Mouse (Mus musculus): ENCODE data around the gene Sox13. TPM values are rescaled to one million over a fixed set of nuclear protein-coding genes. Genes with fewer than 3 reads are reported as not detected.

The Sox13 gene
- total and polyA plus RNA-seq, 3 experiments: 0.03 TPM; not detected in 2

- DNase-seq (ENCODE audit: low read depth, low spot score): no peak
- TF ChIP-seq ZKSCAN1 (IDR thresholded peaks at IDR 0.05; ENCODE audit: low read depth, low read length): no peak
- no peak for TF ChIP-seq GABPA (IDR thresholded peaks at IDR 0.05; ENCODE audit: low read depth, low read length)
- TF ChIP-seq BHLHE40 (IDR thresholded peaks at IDR 0.05; ENCODE audit: borderline replicate concordance, low read depth, low read length): no peak
- TF ChIP-seq MXI1 (IDR thresholded peaks at IDR 0.05; ENCODE audit: low read depth, low read length): no peak
- no peak for TF ChIP-seq MAFK (IDR thresholded peaks at IDR 0.05; ENCODE audit: borderline replicate concordance, low read depth, low read length)
- H3K4me1 ChIP-seq (ENCODE audit: control insufficient read depth in 1 of 2, insufficient read depth in 2 of 2, low read length in 2 of 2): no peaks in the 10 kb centered on the region
These were observed 67.8 kb downstream of the Sox13 start for GRCm38 (mm10) chr1:133356330-133356729.

DNA sequence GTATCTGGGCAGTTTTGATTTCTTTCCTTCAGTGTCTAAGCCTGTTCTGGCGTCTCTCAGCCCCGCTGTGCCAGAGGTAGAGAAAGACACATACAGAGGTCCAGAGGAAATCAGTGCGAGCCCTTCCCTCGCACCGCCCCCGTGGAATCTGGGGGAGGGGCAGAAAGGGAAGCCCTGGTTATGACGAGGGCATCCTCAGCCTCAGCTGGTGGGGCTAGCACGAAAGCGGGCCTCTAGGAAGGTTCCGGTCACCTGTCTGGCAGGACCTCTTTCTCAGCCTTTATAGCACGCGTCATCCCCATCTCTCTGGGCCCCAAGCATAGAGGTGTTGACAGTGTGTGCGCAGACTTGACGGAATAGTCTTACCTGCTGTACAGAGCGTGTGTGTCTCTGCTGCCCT, 68.3 kb downstream of the Sox13 start:
- no peaks in the 10 kb centered on the region for H3K36me3 ChIP-seq (ENCODE audit: control insufficient read depth in 1 of 2, insufficient read depth in 2 of 2, low read length in 2 of 2)
- no peak for DNase-seq (ENCODE audit: low read depth, low spot score)
- no peaks in the 10 kb centered on the region for H3K9me3 ChIP-seq (replicated peaks; ENCODE audit: insufficient read depth, low read length)
- no peaks in the 10 kb centered on the region for H3K4me1 ChIP-seq (ENCODE audit: control insufficient read depth in 1 of 2, insufficient read depth in 2 of 2, low read length in 2 of 2)
- H3K27ac ChIP-seq (ENCODE audit: control insufficient read depth, low read depth, low read length): no peak overlapping the region
- no peak overlapping the region for H3K4me3 ChIP-seq (ENCODE audit: control insufficient read depth in 1 of 2, insufficient read depth in 1 of 2, low read depth in 2 of 2, low read length in 2 of 2)
- TF ChIP-seq ELF1 (IDR thresholded peaks at IDR 0.05; ENCODE audit: low read depth, low read length) (no peak), EP300 (IDR thresholded peaks at IDR 0.05; ENCODE audit: low read depth in 1 of 2, low read length in 2 of 2) (no peak), E2F4 (IDR thresholded peaks at IDR 0.05; ENCODE audit: borderline replicate concordance, low read depth, low read length) (no peak), POLR2AphosphoS2 (IDR thresholded peaks at IDR 0.05; ENCODE audit: low read length) (no peak), GATA1 (IDR thresholded peaks at IDR 0.05; ENCODE audit: low read depth, low read length) (no peak), BHLHE40 (IDR thresholded peaks at IDR 0.05; ENCODE audit: borderline replicate concordance, low read depth, low read length) (no peak), CTCF (IDR thresholded peaks at IDR 0.05 in 2 of 3, conservative IDR thresholded peaks at IDR 0.05 in 1 of 3; ENCODE audit: control insufficient read depth in 1 of 3, insufficient read depth in 1 of 3, low read depth in 2 of 3, low read length in 3 of 3, poor library complexity in 1 of 3, severe bottlenecking in 1 of 3) (no peak), TAL1 (IDR thresholded peaks at IDR 0.05; ENCODE audit: low read length) (no peak), RAD21 (IDR thresholded peaks at IDR 0.05; ENCODE audit: low read depth, low read length) (no peak), MAZ (IDR thresholded peaks at IDR 0.05; ENCODE audit: low read depth, low read length) (no peak), ZKSCAN1 (IDR thresholded peaks at IDR 0.05; ENCODE audit: low read depth, low read length) (no peak), SMC3 (IDR thresholded peaks at IDR 0.05; ENCODE audit: low read depth, low read length) (no peak), ZMIZ1 (IDR thresholded peaks at IDR 0.05; ENCODE audit: low read depth, low read length) (no peak), KAT2A (conservative IDR thresholded peaks at IDR 0.05; ENCODE audit: low read depth, low read length) (no peak), USF1 (IDR thresholded peaks at IDR 0.05; ENCODE audit: low read depth, low read length) (no peak), CHD1 (IDR thresholded peaks at IDR 0.05; ENCODE audit: low read depth, low read length) (no peak), MAX (IDR thresholded peaks at IDR 0.05; ENCODE audit: low read length) (no peak), ZNF384 (IDR thresholded peaks at IDR 0.05; ENCODE audit: low read depth, low read length) (no peak)
- no peaks in the 10 kb centered on the region; a peak in 1 of 4 replicates for H3K27me3 ChIP-seq (ENCODE audit: control insufficient read depth in 1 of 2, insufficient read depth in 2 of 2, low read length in 2 of 2)
- no peak overlapping the region for H3K9ac ChIP-seq (ENCODE audit: control insufficient read depth, low read depth, low read length, poor library complexity, severe bottlenecking)
- H3K79me2 ChIP-seq (ENCODE audit: control insufficient read depth, insufficient read depth, low read length, poor library complexity): no peaks in the 10 kb centered on the region

More at GRCm38 (mm10) chr1:133356330-133356729, 67.8 kb downstream of the Sox13 start:
- H3K9ac ChIP-seq (ENCODE audit: control insufficient read depth, low read depth, low read length, poor library complexity, severe bottlenecking): no peak overlapping the region
- no peak overlapping the region for H3K4me3 ChIP-seq (ENCODE audit: control insufficient read depth in 1 of 2, insufficient read depth in 1 of 2, low read depth in 2 of 2, low read length in 2 of 2)
- no peaks in the 10 kb centered on the region for H3K9me3 ChIP-seq (replicated peaks; ENCODE audit: insufficient read depth, low read length)
- no peaks in the 10 kb centered on the region for H3K36me3 ChIP-seq (ENCODE audit: control insufficient read depth in 1 of 2, insufficient read depth in 2 of 2, low read length in 2 of 2)
- no peak overlapping the region for H3K27ac ChIP-seq (ENCODE audit: control insufficient read depth, low read depth, low read length)
- no peaks in the 10 kb centered on the region; a peak in 1 of 4 replicates for H3K27me3 ChIP-seq (ENCODE audit: control insufficient read depth in 1 of 2, insufficient read depth in 2 of 2, low read length in 2 of 2)
- H3K79me2 ChIP-seq (ENCODE audit: control insufficient read depth, insufficient read depth, low read length, poor library complexity): no peaks in the 10 kb centered on the region
